Mouse (Mus musculus) limb, embryonic 11.5 days (tissue): ENCODE measurements around the gene Cbarp. TPM values are rescaled to one million over a fixed set of nuclear protein-coding genes. Genes with fewer than 3 reads are reported as not detected.

Source experiments
- ATAC-seq: fragments of 200-750 bp; cut with Nextera tagmentation; 2 replicates; pipeline ENCODE4 v1.8.0; 2017; ENCODE audit warnings: low read depth; ENCODE audit not compliant: insufficient number of reproducible peaks, low FRiP score, low TSS enrichment
- DNase-seq: peaks from one replicate; pipeline ENCODE4 v3.0.0-alpha.2; 2015; ENCODE audit warnings: low spot score
- H3K27ac ChIP-seq: fragments of 300-500 bp; sonication (generic); replicated peaks from 2 replicates; pipeline ENCODE4 v1.5.1; 2014; ENCODE audit warnings: low read depth, mild to moderate bottlenecking, low read length
- H3K27me3 ChIP-seq: fragments of 300-500 bp; sonication (generic); 2 replicates; pipeline ENCODE4 v1.6.1; 2014; ENCODE audit warnings: mild to moderate bottlenecking, low read length, mixed read lengths; ENCODE audit not compliant: control insufficient read depth, insufficient read depth
- H3K36me3 ChIP-seq: fragments of 300-500 bp; sonication (generic); 2 replicates; pipeline ENCODE4 v1.6.1; 2014; ENCODE audit warnings: mild to moderate bottlenecking, low read length, moderate library complexity, mixed read lengths; ENCODE audit not compliant: control insufficient read depth, insufficient read depth
- H3K4me1 ChIP-seq: fragments of 300-500 bp; sonication (generic); 2 replicates; pipeline ENCODE4 v1.6.1; 2014; ENCODE audit warnings: low read length, mixed read lengths; ENCODE audit not compliant: control insufficient read depth, insufficient read depth
- H3K4me2 ChIP-seq: fragments of 300-500 bp; sonication (generic); 2 replicates; pipeline ENCODE4 v1.6.1; 2014; ENCODE audit warnings: low read depth, mild to moderate bottlenecking, moderate library complexity; ENCODE audit not compliant: severe bottlenecking
- H3K4me3 ChIP-seq: fragments of 300-500 bp; sonication (generic); 2 replicates; pipeline ENCODE4 v1.5.1; 2014; ENCODE audit warnings: low read depth, low read length
- H3K9ac ChIP-seq: fragments of 300-500 bp; sonication (generic); 2 replicates; pipeline ENCODE4 v1.6.1; 2014; ENCODE audit warnings: mild to moderate bottlenecking, low read length
- H3K9me3 ChIP-seq: fragments of 300-500 bp; sonication (generic); 2 replicates; pipeline ENCODE4 v1.6.1; 2016; ENCODE audit warnings: low read length; ENCODE audit not compliant: control insufficient read depth
- WGBS: fragments of 180-500 bp; shearing (Covaris S2); extraction: QIAGEN DNeasy Blood & Tissue Kit; methylation state at CpG from one replicate; pipeline ENCODE4 v1.1.7; 2014; 5-methylcytosine and 5-hydroxymethylcytosine counted together
- polyA plus RNA-seq: library from polyadenylated mRNA; unstranded; fragments of >200 nt; fragmentation: Nextera tagmentation; extraction: Ambion mirVana; gene quantifications from 2 replicates; pipeline ENCODE4 v1.2.1, GENCODE M21; 2014

Gene Cbarp
- polyA plus RNA-seq, 1 experiment from 2014 or later = 6.5 TPM

- no peak for DNase-seq
- 79% methylated on average over 8 of the region's 8 CpGs for WGBS
- no peak for ATAC-seq
- H3K27ac ChIP-seq = no peak overlapping the region
- H3K9me3 ChIP-seq = no peaks in the 10 kb centered on the region
- peaks cover 20% of the 10 kb centered on the region; the same call in 1 of the 2 replicates for H3K36me3 ChIP-seq
- H3K4me1 ChIP-seq = peaks cover 31% of the 10 kb centered on the region
- H3K4me2 ChIP-seq = no peak overlapping the region
- H3K4me3 ChIP-seq = no peak overlapping the region
- H3K9ac ChIP-seq = no peak overlapping the region
- H3K27me3 ChIP-seq = peaks cover 25% of the 10 kb centered on the region
Observed at GRCm38 (mm10) chr10:80133226-80133849, 7.3 kb downstream of the Cbarp start.

DNA sequence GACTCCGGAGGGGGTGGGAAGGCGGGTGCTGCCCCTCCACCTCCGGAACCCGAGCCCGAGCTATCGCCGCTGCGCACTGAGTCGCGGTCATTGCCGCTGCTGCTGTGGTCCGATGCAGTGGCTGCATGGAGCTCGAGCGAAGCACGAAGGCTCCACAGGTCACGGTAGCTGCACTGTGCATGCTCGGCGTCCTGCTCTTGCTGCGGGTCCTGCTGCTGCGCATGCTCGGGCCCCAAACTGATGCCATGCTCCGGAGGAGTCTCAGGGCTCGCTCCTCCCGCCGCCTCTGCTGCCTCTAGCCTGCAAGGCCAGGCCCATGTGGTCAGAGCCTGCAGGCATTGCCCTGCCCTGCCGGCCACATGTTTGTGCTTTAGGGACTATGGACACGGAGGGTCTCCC is 8.7 kb downstream of the Cbarp start:
- Histone ChIP-seq H3K4me2 (peak overlapping the region; percentile 42), H3K36me3 (peaks cover 27% of the 10 kb centered on the region), H3K27me3 (peaks cover 17% of the 10 kb centered on the region), H3K9me3 (no peaks in the 10 kb centered on the region), H3K9ac (no peak overlapping the region), H3K4me3 (peak overlapping the region; percentile 18), H3K4me1 (peaks cover 20% of the 10 kb centered on the region), H3K27ac (no peak overlapping the region)
- 40% methylated on average over 27 of the region's 27 CpGs for WGBS
- DNase-seq = no peak
- no peak for ATAC-seq

- H3K4me2 ChIP-seq = peak overlapping the region; percentile 42
- DNase-seq (peak; percentile 70), ATAC-seq (peak; percentile 61; the same call in 1 of the 2 replicates)
- 15% methylated on average over 55 of the region's 55 CpGs for WGBS
- H3K27me3 ChIP-seq = peaks cover 12% of the 10 kb centered on the region
- H3K4me1 ChIP-seq = peaks cover 15% of the 10 kb centered on the region
- H3K4me3 ChIP-seq = peak overlapping the region; percentile 18
- H3K9ac ChIP-seq = no peak overlapping the region
- no peaks in the 10 kb centered on the region for H3K9me3 ChIP-seq
- no peak overlapping the region for H3K27ac ChIP-seq
- peaks cover 29% of the 10 kb centered on the region for H3K36me3 ChIP-seq
Observed at GRCm38 (mm10) chr10:80131316-80131951, 9.2 kb downstream of the Cbarp start.

DNA sequence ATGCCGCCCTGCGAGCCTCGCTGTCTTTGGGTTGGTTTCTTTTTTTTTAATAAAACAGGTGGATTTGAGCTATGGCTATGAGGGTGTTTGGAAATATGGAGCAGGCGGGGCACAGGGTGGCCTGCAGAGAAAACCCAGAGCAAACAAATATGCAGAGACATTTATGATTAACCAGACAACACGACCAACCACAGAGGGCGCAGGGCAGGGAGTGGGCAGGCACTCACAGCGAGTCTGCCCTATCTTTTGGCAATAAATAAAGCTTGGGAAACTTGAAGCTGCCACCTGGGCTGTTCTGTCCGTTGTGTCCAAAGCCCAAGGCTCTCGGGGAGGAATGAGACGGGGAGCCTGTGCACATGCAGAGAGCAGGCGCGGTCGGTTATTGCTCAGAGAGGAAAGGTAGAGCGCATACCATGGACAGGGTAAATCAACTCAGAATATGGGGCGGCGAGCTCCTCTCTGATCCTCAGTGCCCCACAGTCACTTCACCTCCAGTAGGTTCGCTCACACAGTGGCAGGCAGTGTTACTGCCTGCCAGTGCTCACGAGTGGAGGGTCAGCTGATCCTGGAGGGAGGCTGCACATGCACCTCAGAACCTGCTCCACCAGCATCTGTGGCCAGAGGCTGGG is 10.1 kb downstream of the Cbarp start:
- WGBS = 83% methylated on average over 18 of the region's 18 CpGs
- DNase-seq (no peak), ATAC-seq (no peak)
- Histone ChIP-seq H3K4me2 (no peak overlapping the region; the same call in 1 of the 2 replicates), H3K9me3 (no peaks in the 10 kb centered on the region), H3K27me3 (peaks cover 4% of the 10 kb centered on the region; the same call in 1 of the 2 replicates), H3K27ac (no peak overlapping the region), H3K4me3 (no peak overlapping the region), H3K9ac (no peak overlapping the region), H3K36me3 (peaks cover 37% of the 10 kb centered on the region), H3K4me1 (peaks cover 15% of the 10 kb centered on the region)

DNA sequence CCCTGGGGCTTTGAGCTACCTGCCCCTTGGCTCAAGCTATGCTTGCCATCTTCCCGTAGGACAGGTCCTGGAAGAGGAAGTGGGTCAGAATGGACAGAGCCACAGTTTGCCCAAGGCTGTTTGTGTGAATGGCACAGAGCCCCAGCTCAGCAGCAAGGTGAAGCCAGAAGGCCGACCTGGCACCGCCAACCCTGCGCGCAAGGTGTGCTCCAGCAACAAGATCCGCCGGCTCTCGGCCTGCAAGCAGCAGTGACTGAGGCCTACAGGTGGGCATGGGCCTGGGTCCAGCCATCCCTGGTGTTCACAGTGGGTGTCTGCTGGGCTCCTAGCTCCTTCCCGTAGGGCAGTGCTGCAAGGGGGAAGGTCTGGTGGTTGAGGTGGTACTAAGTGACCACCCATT is 10.8 kb downstream of the Cbarp start:
- Histone ChIP-seq H3K4me3 (no peak overlapping the region), H3K9me3 (no peaks in the 10 kb centered on the region), H3K27ac (no peak overlapping the region), H3K4me1 (peaks cover 15% of the 10 kb centered on the region), H3K27me3 (no peaks in the 10 kb centered on the region), H3K9ac (no peak overlapping the region), H3K36me3 (peaks cover 43% of the 10 kb centered on the region), H3K4me2 (no peak overlapping the region; the same call in 1 of the 2 replicates)
- DNase-seq = no peak
- no peak for ATAC-seq
- WGBS = 90% methylated on average over 9 of the region's 9 CpGs

DNA sequence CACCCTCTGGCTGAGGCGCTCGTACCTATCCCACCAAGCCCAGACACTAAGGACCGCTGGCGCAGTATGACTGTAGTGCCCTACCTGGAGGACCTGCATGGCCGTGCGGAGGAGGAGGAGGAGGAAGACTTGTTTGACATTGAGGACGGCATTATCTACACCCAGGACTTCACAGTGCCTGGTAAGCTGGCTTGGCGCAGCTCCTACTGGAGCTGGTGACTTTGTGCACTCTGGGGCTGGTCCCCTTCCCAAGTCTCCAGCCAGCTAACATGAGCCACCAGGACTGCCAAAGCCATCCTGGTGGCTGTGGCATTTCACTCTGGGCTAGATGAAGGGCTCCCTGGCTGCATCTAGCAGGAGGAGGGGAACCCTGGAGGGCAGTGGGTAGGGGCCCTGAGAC is 12.7 kb downstream of the Cbarp start:
- Histone ChIP-seq H3K27me3 (no peaks in the 10 kb centered on the region), H3K36me3 (peaks cover 45% of the 10 kb centered on the region), H3K9ac (no peak overlapping the region), H3K4me1 (peaks cover 15% of the 10 kb centered on the region), H3K4me2 (no peak overlapping the region), H3K4me3 (no peak overlapping the region), H3K27ac (no peak overlapping the region), H3K9me3 (no peaks in the 10 kb centered on the region)
- 95% methylated on average over 8 of the region's 8 CpGs for WGBS
- DNase-seq (no peak), ATAC-seq (no peak)

- Histone ChIP-seq H3K36me3 (peaks cover 48% of the 10 kb centered on the region), H3K27ac (no peak overlapping the region), H3K27me3 (no peaks in the 10 kb centered on the region), H3K9ac (no peak overlapping the region), H3K4me2 (no peak overlapping the region), H3K4me3 (no peak overlapping the region), H3K9me3 (no peaks in the 10 kb centered on the region), H3K4me1 (no peaks in the 10 kb centered on the region; the same call in 1 of the 2 replicates)
- 88% methylated on average over 9 of the region's 9 CpGs for WGBS
- DNase-seq = no peak
- ATAC-seq = no peak
Observed at GRCm38 (mm10) chr10:80123932-80124562, 16.6 kb downstream of the Cbarp start.

DNA sequence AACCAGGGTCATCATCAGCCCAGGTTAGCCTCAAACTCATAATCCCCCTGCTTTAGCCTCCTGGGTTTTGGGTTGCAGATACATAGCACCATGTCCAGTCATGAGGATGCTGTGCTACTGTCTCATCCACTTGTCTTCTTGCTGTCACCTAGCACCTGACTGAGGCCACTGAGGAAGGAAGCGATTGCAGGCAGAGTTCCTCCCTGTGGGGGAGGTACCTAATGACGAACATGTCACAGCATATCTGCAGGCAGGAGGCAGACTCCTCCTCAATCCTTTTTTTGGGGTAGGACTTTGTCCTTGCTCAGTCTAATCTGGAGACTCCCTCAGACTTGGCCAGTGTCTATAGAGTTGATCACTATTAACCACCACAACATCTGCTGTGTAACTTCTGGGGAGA is 19.0 kb downstream of the Cbarp start:
- DNase-seq (no peak), ATAC-seq (no peak)
- Histone ChIP-seq H3K9ac (no peak overlapping the region), H3K4me3 (no peak overlapping the region), H3K36me3 (peaks cover 35% of the 10 kb centered on the region), H3K4me2 (no peak overlapping the region), H3K27me3 (no peaks in the 10 kb centered on the region), H3K9me3 (no peaks in the 10 kb centered on the region), H3K27ac (no peak overlapping the region), H3K4me1 (peaks cover 14% of the 10 kb centered on the region)
- 94% methylated on average over 2 of the region's 2 CpGs for WGBS
